In genomic region chr13:63174252-63175020, GRCm38 (mm10) we compare ENCODE assay signal across 16 mouse cellular contexts.
"Had no signal": no experiment of that assay in that cellular context is flagged by ENCODE, and none has a peak within 500 bp of the region (broad histone marks: within the 10 kb centered on the region; RNA-seq: fewer than 3 reads in every experiment).

No protein-coding gene starts in this region.

- H3K27ac ChIP-seq: kidney, postnatal 0 days; limb, embryonic 12.5 days; liver, embryonic 14.5 days; midbrain, embryonic 12.5 days; neural tube, embryonic 13.5 days had no signal

- H3K27me3 ChIP-seq: limb, embryonic 12.5 days; neural tube, embryonic 13.5 days had no signal

- H3K36me3 ChIP-seq: limb, embryonic 12.5 days; midbrain, embryonic 12.5 days had no signal

- ATAC-seq: midbrain, embryonic 16.5 days had no signal

- H3K9me3 ChIP-seq: limb, embryonic 12.5 days; midbrain, embryonic 12.5 days; neural tube, embryonic 13.5 days had no signal

- H3K4me3 ChIP-seq: limb, embryonic 12.5 days; midbrain, embryonic 12.5 days; neural tube, embryonic 13.5 days had no signal

- H3K4me2 ChIP-seq: limb, embryonic 12.5 days; midbrain, embryonic 12.5 days; neural tube, embryonic 13.5 days had no signal

- DNase-seq: kidney, postnatal 36 days; layer of hippocampus, adult 9-11 months; layer of hippocampus, postnatal 36 days; liver; lung, adult 2 months; retina, postnatal 1 day; right cerebral cortex, postnatal 4 days; spleen, adult 18-20 months; thymus, adult 18-20 months; thymus, postnatal 14 days had no signal

- H3K9ac ChIP-seq: limb, embryonic 12.5 days; liver, embryonic 14.5 days; midbrain, embryonic 12.5 days; neural tube, embryonic 13.5 days had no signal
